Mouse (Mus musculus): ENCODE measurements around the gene Fcho2. TPM values are rescaled to one million over a fixed set of nuclear protein-coding genes. Genes with fewer than 3 reads are reported as not detected.

Gene Fcho2
- 39.2 and 41.6 TPM in 2 replicates for polyA plus RNA-seq (2012; rRNA removed)
- polyA plus RNA-seq (2014; fragmentation: Nextera tagmentation; extraction: Ambion mirVana) = 25.3 and 30.4 TPM in 2 replicates

DNA sequence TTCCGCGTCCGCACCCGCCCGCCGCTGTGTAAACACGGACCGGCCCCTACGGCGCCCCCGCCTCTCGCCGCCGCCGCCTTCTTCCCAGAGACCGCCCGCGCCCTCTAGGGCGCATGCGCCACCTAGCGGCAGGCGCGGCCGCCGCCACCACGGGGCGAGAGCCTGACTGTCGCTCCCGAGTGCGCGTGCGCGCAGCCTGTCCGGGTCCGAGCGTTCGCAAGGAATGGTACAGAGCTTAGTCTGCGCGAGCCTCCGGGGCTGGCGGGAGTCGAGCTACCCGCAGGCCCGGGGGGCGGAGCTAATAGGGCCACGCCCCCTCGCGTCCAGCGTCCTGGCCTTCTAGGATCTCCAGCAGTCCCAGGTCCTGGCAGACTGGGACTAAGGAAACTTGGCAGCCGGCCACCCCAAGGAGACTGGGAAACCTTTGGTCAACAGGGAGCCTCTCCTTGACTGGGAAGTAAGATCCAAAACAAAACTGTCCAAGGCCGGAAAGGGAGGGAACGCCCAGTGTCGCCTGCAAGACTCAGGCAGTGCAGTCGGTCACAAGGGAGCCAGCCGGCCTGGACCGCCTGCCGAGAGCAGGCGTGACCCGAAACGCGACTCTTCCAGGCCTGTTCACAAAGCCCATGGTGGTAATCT, at the start of gene Fcho2:
Fcho2 (minus strand) TSS at position 303 of the 639 bp plus-strand sequence.
- Histone ChIP-seq H3K27me3 (ENCODE audit: control insufficient read depth, insufficient read depth, low read length) (no peaks in the 10 kb centered on the region), H3K4me1 (ENCODE audit: control insufficient read depth, insufficient read depth, low read length) (peaks cover 10% of the 10 kb centered on the region; the same call in 1 of the 2 replicates), H3K9me3 (ENCODE audit: control insufficient read depth, low read length) (no peaks in the 10 kb centered on the region), H3K27ac (replicated peaks; ENCODE audit: low read depth, low read length) (peak within 1 kb of the TSS; percentile 98), H3K4me3 (replicated peaks; ENCODE audit: low read length) (peak within 1 kb of the TSS; percentile 94), H3K9ac (ENCODE audit: low read depth, low read length, severe bottlenecking) (peak within 1 kb of the TSS; percentile 97), H3K36me3 (ENCODE audit: control insufficient read depth, insufficient read depth, low read length) (no peaks in the 10 kb centered on the region), H3K4me2 (replicated peaks; ENCODE audit: low read depth, low read length, severe bottlenecking) (peak within 1 kb of the TSS; percentile 61)
- TF ChIP-seq POLR2A (IDR thresholded peaks at IDR 0.05; ENCODE audit: borderline replicate concordance, extremely low read depth, insufficient read depth, insufficient read length) = peak; percentile 19; the same call in 1 of the 2 replicates
- WGBS = under 1% methylated on average over 36 of the region's 61 CpGs
- DNase-seq (ENCODE audit: low spot score) (peak; percentile 96), ATAC-seq (ENCODE audit: low FRiP score, low read depth) (peak; percentile 97)

GRCm38 (mm10) chr13:98855291-98855690, 40.0 kb upstream of the Fcho2 start:
- Histone ChIP-seq H3K36me3 (ENCODE audit: control insufficient read depth, insufficient read depth, low read length) (peaks cover 83% of the 10 kb centered on the region), H3K4me2 (replicated peaks; ENCODE audit: low read depth, low read length, severe bottlenecking) (no peak overlapping the region), H3K4me1 (ENCODE audit: control insufficient read depth, insufficient read depth, low read length) (no peaks in the 10 kb centered on the region), H3K4me3 (replicated peaks; ENCODE audit: low read length) (no peak overlapping the region), H3K9ac (ENCODE audit: low read depth, low read length, severe bottlenecking) (no peak overlapping the region), H3K9me3 (ENCODE audit: control insufficient read depth, low read length) (no peaks in the 10 kb centered on the region), H3K27ac (replicated peaks; ENCODE audit: low read depth, low read length) (no peak overlapping the region), H3K27me3 (ENCODE audit: control insufficient read depth, insufficient read depth, low read length) (no peaks in the 10 kb centered on the region)
- DNase-seq (ENCODE audit: low spot score) (no peak), ATAC-seq (ENCODE audit: low FRiP score, low read depth) (no peak)
- TF ChIP-seq POLR2A (IDR thresholded peaks at IDR 0.05; ENCODE audit: borderline replicate concordance, extremely low read depth, insufficient read depth, insufficient read length) = no peak
- 85% methylated on average over 8 of the region's 8 CpGs for WGBS

- Histone ChIP-seq H3K4me1 (ENCODE audit: control insufficient read depth, insufficient read depth, low read length) (no peaks in the 10 kb centered on the region), H3K27me3 (ENCODE audit: control insufficient read depth, insufficient read depth, low read length) (no peaks in the 10 kb centered on the region), H3K4me2 (replicated peaks; ENCODE audit: low read depth, low read length, severe bottlenecking) (no peak overlapping the region), H3K9me3 (ENCODE audit: control insufficient read depth, low read length) (no peaks in the 10 kb centered on the region), H3K9ac (ENCODE audit: low read depth, low read length, severe bottlenecking) (no peak overlapping the region), H3K36me3 (ENCODE audit: control insufficient read depth, insufficient read depth, low read length) (peaks cover 68% of the 10 kb centered on the region), H3K27ac (replicated peaks; ENCODE audit: low read depth, low read length) (no peak overlapping the region), H3K4me3 (replicated peaks; ENCODE audit: low read length) (no peak overlapping the region)
- WGBS = 88% methylated on average over 1 of the region's 1 CpGs
- TF ChIP-seq POLR2A (IDR thresholded peaks at IDR 0.05; ENCODE audit: borderline replicate concordance, extremely low read depth, insufficient read depth, insufficient read length) = no peak
- DNase-seq (ENCODE audit: low spot score) = no peak
- ATAC-seq (ENCODE audit: low FRiP score, low read depth) = no peak
Observed at GRCm38 (mm10) chr13:98845794-98846193, 30.5 kb upstream of the Fcho2 start.

- H3K4me3 ChIP-seq (replicated peaks; ENCODE audit: low read length) = no peak overlapping the region
- no peak overlapping the region for H3K4me2 ChIP-seq (replicated peaks; ENCODE audit: low read depth, low read length, severe bottlenecking)
- H3K27me3 ChIP-seq (ENCODE audit: control insufficient read depth, insufficient read depth, low read length) = no peaks in the 10 kb centered on the region
- H3K9me3 ChIP-seq (ENCODE audit: control insufficient read depth, low read length) = no peaks in the 10 kb centered on the region
- H3K4me1 ChIP-seq (ENCODE audit: control insufficient read depth, insufficient read depth, low read length) = no peaks in the 10 kb centered on the region
- H3K9ac ChIP-seq (ENCODE audit: low read depth, low read length, severe bottlenecking) = no peak overlapping the region
- 86% methylated on average over 6 of the region's 6 CpGs for whole genome bisulfite sequencing
- ATAC-seq (ENCODE audit: low FRiP score, low read depth) = no peak
- DNase-seq (ENCODE audit: low spot score) = no peak
- H3K27ac ChIP-seq (replicated peaks; ENCODE audit: low read depth, low read length) = no peak overlapping the region
- peaks cover 32% of the 10 kb centered on the region for H3K36me3 ChIP-seq (ENCODE audit: control insufficient read depth, insufficient read depth, low read length)
- no peak for TF ChIP-seq POLR2A (IDR thresholded peaks at IDR 0.05; ENCODE audit: borderline replicate concordance, extremely low read depth, insufficient read depth, insufficient read length)
Observed at GRCm38 (mm10) chr13:98836423-98837088, 21.3 kb upstream of the Fcho2 start.

DNA sequence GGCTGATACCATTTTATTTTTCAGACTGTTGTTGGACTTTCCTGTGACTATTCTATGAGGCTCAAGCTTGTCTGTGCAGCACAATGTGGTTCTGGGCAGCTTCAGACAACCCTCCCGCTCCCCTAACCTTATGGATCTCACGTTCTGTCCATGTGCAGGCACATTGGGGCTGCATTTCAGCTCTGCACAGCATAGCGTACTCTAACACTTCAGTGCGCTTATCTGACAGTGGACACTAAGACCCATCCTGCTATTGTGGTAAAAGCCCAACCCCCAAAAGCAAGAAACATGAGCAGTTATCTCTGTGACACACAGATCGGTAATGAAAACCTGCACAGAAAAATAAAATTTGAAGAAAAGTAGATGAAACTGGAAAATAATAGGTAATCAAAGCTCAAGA, 20.5 kb upstream of the Fcho2 start:
- H3K36me3 ChIP-seq (ENCODE audit: control insufficient read depth, insufficient read depth, low read length) = peaks cover 27% of the 10 kb centered on the region
- no peak overlapping the region for H3K4me3 ChIP-seq (replicated peaks; ENCODE audit: low read length)
- DNase-seq (ENCODE audit: low spot score) = no peak
- TF ChIP-seq POLR2A (IDR thresholded peaks at IDR 0.05; ENCODE audit: borderline replicate concordance, extremely low read depth, insufficient read depth, insufficient read length) = no peak
- H3K9me3 ChIP-seq (ENCODE audit: control insufficient read depth, low read length) = no peaks in the 10 kb centered on the region
- H3K27me3 ChIP-seq (ENCODE audit: control insufficient read depth, insufficient read depth, low read length) = no peaks in the 10 kb centered on the region
- 91% methylated on average over 5 of the region's 5 CpGs for WGBS
- H3K9ac ChIP-seq (ENCODE audit: low read depth, low read length, severe bottlenecking) = no peak overlapping the region
- no peak for ATAC-seq (ENCODE audit: low FRiP score, low read depth)
- no peak overlapping the region for H3K4me2 ChIP-seq (replicated peaks; ENCODE audit: low read depth, low read length, severe bottlenecking)
- no peak overlapping the region for H3K27ac ChIP-seq (replicated peaks; ENCODE audit: low read depth, low read length)
- H3K4me1 ChIP-seq (ENCODE audit: control insufficient read depth, insufficient read depth, low read length) = no peaks in the 10 kb centered on the region

Data from limb, embryonic 14.5 days (tissue).